Mouse (Mus musculus) testis, adult 2 months (tissue): ENCODE measurements around the gene Mbnl2. TPM values are rescaled to one million over a fixed set of nuclear protein-coding genes. Genes with fewer than 3 reads are reported as not detected.

Source experiments
- H3K27ac ChIP-seq: fragments of 200-500 bp; 2 replicates; pipeline ENCODE4 v1.5.1; 2012; ENCODE audit warnings: low read depth, low read length; ENCODE audit not compliant: control insufficient read depth, insufficient read depth
- H3K27me3 ChIP-seq: fragments of 200-500 bp; 2 replicates; pipeline ENCODE4 v1.6.1; 2012; ENCODE audit warnings: mild to moderate bottlenecking, low read length, moderate library complexity; ENCODE audit not compliant: control insufficient read depth, insufficient read depth
- H3K36me3 ChIP-seq: fragments of 200-500 bp; 2 replicates; pipeline ENCODE4 v1.6.1; 2012; ENCODE audit warnings: mild to moderate bottlenecking, low read length; ENCODE audit not compliant: control insufficient read depth, insufficient read depth
- H3K4me1 ChIP-seq: fragments of 200-500 bp; 2 replicates; pipeline ENCODE4 v1.6.1; 2012; ENCODE audit warnings: low read length; ENCODE audit not compliant: control insufficient read depth, insufficient read depth
- H3K4me3 ChIP-seq: fragments of 200-500 bp; 2 replicates; pipeline ENCODE4 v1.5.1; 2012; ENCODE audit warnings: low read depth, mild to moderate bottlenecking, low read length, moderate library complexity, mixed read lengths; ENCODE audit not compliant: control insufficient read depth
- CTCF ChIP-seq: fragments of 200-500 bp; IDR thresholded peaks from 2 replicates; pipeline ENCODE4 v1.5.1; 2012; ENCODE audit warnings: low read depth, mild to moderate bottlenecking, inconsistent platforms, low read length, moderate library complexity; ENCODE audit not compliant: control insufficient read depth, insufficient read depth, insufficient replicate concordance
- POLR2A ChIP-seq: fragments of 200-500 bp; IDR thresholded peaks from 2 replicates; pipeline ENCODE4 v1.6.1; 2012; ENCODE audit warnings: low read depth, mild to moderate bottlenecking, inconsistent platforms, low read length, moderate library complexity; ENCODE audit not compliant: control insufficient read depth
- polyA plus RNA-seq: library from polyadenylated mRNA; depleted of rRNA; stranded (reverse); fragments of >200 nt; gene quantifications from 2 replicates; pipeline ENCODE4 v1.2.3, GENCODE M21; 2012

Gene Mbnl2
- polyA plus RNA-seq, 1 experiment = 14.7 TPM

GRCm38 (mm10) chr14:120265886-120266285, 9.6 kb upstream of the Mbnl2 start:
- Histone ChIP-seq H3K27ac (no peak overlapping the region), H3K4me3 (no peak overlapping the region)
- TF ChIP-seq POLR2A (no peak), CTCF (no peak)

GRCm38 (mm10) chr14:120267130-120267529, 8.3 kb upstream of the Mbnl2 start:
- TF ChIP-seq CTCF = no peak
- TF ChIP-seq POLR2A = no peak

More at GRCm38 (mm10) chr14:120265886-120266285, 9.6 kb upstream of the Mbnl2 start:
- Histone ChIP-seq H3K36me3 (no peaks in the 10 kb centered on the region), H3K27me3 (no peaks in the 10 kb centered on the region), H3K4me1 (no peaks in the 10 kb centered on the region)

GRCm38 (mm10) chr14:120270031-120270430, 5.4 kb upstream of the Mbnl2 start:
- no peak overlapping the region for H3K4me3 ChIP-seq
- H3K36me3 ChIP-seq = no peaks in the 10 kb centered on the region
- TF ChIP-seq CTCF = no peak
- no peak for TF ChIP-seq POLR2A
- no peaks in the 10 kb centered on the region for H3K27me3 ChIP-seq
- H3K4me1 ChIP-seq = no peaks in the 10 kb centered on the region
- no peak overlapping the region for H3K27ac ChIP-seq

More at GRCm38 (mm10) chr14:120267130-120267529, 8.3 kb upstream of the Mbnl2 start:
- Histone ChIP-seq H3K27me3 (no peaks in the 10 kb centered on the region), H3K27ac (no peak overlapping the region), H3K4me1 (no peaks in the 10 kb centered on the region), H3K4me3 (no peak overlapping the region), H3K36me3 (no peaks in the 10 kb centered on the region)

- Histone ChIP-seq H3K4me3 (no peak overlapping the region), H3K4me1 (0 out of 2 replicates have a peak, but pooled peaks cover 3% of the 10 kb centered on the region), H3K27ac (no peak overlapping the region), H3K27me3 (no peaks in the 10 kb centered on the region), H3K36me3 (no peaks in the 10 kb centered on the region)
- no peak for TF ChIP-seq POLR2A
- TF ChIP-seq CTCF = no peak
These were observed 4.8 kb upstream of the Mbnl2 start for GRCm38 (mm10) chr14:120270633-120271032.

- TF ChIP-seq CTCF = no peak
- TF ChIP-seq POLR2A = no peak
- Histone ChIP-seq H3K4me3 (no peak overlapping the region), H3K4me1 (0 out of 2 replicates have a peak, but pooled peaks cover 4% of the 10 kb centered on the region), H3K27me3 (no peaks in the 10 kb centered on the region), H3K27ac (no peak overlapping the region), H3K36me3 (no peaks in the 10 kb centered on the region)
These were observed 4.4 kb upstream of the Mbnl2 start for GRCm38 (mm10) chr14:120271096-120271495.

- Histone ChIP-seq H3K27ac (no peak overlapping the region), H3K36me3 (no peaks in the 10 kb centered on the region), H3K27me3 (no peaks in the 10 kb centered on the region), H3K4me3 (no peak overlapping the region), H3K4me1 (peaks cover 5% of the 10 kb centered on the region)
- TF ChIP-seq CTCF = no peak
- TF ChIP-seq POLR2A = no peak
These were observed 1.7 kb upstream of the Mbnl2 start for GRCm38 (mm10) chr14:120273766-120274165.

- H3K4me1 ChIP-seq = peaks cover 8% of the 10 kb centered on the region
- TF ChIP-seq CTCF (no peak), POLR2A (no peak)
- no peak overlapping the region for H3K27ac ChIP-seq
- no peaks in the 10 kb centered on the region for H3K36me3 ChIP-seq
- H3K4me3 ChIP-seq = no peak overlapping the region
- no peaks in the 10 kb centered on the region for H3K27me3 ChIP-seq
These were observed 723 bp upstream of the Mbnl2 start for GRCm38 (mm10) chr14:120274746-120275145.

- H3K4me3 ChIP-seq = peak overlapping the region; percentile 54
- H3K27ac ChIP-seq = peak overlapping the region; percentile 54
- H3K27me3 ChIP-seq = no peaks in the 10 kb centered on the region
- H3K36me3 ChIP-seq = no peaks in the 10 kb centered on the region
- TF ChIP-seq POLR2A = no peak
- H3K4me1 ChIP-seq = peaks cover 8% of the 10 kb centered on the region
These were observed 1.0 kb downstream of the Mbnl2 start for GRCm38 (mm10) chr14:120276343-120277080.
